Mouse (Mus musculus) brain, embryonic 14.5 days (tissue): ENCODE data around the gene Adgra3.

Source experiments
- CTCF ChIP-seq: fragments of 200-500 bp; IDR thresholded peaks from 2 replicates; pipeline ENCODE4 v1.5.1; 2012; ENCODE audit warnings: inconsistent platforms, mild to moderate bottlenecking, moderate library complexity, borderline replicate concordance; ENCODE audit not compliant: insufficient read depth, insufficient read length; ENCODE audit errors: extremely low read depth
- POLR2A ChIP-seq: fragments of 200-500 bp; IDR thresholded peaks from 2 replicates; pipeline ENCODE4 v1.6.1; 2012; ENCODE audit warnings: mild to moderate bottlenecking, inconsistent platforms, borderline replicate concordance; ENCODE audit not compliant: poor library complexity, insufficient read depth, insufficient read length, severe bottlenecking; ENCODE audit errors: extremely low read depth

DNA sequence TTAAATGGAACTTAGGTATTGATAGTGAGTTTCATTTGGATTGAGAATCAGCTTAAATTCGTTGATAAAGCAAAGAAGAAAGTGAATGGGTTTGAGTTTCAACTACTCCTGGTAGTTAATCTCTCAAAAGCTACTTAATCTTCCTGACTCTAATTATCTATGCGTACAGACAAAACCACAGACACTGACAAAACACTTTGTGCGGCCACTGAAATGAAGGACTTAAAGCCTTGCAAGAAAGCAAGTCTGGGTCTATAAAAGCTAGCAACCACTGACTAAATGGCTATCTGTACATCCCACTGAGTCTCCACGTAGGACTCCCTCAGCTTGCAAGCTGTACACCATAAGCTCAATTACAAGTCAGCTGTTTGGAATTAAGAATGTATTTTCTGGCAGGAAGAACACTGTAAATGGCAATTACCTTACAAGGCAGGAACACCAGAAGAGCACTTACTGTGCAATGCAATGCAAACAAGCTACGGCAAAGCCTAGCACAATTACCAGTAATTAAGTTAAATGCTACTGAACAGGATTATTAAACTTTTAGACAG, 43.6 kb downstream of the Adgra3 start:
- no peak for TF ChIP-seq POLR2A
- no peak for TF ChIP-seq CTCF
